Mouse (Mus musculus): ENCODE results near the gene Olfr1274-ps. TPM values are rescaled to one million over a fixed set of nuclear protein-coding genes. Genes with fewer than 3 reads are reported as not detected.
"Not testable (repeated sequence)": the region's sequence is repeated elsewhere in the genome, so short reads cannot be mapped to it uniquely, and the experiment has no call there.

Olfr1274-ps gene
- polyA plus RNA-seq, 1 experiment from 2014 or later = not detected

- H3K27ac ChIP-seq (replicated peaks); H3K4me3 ChIP-seq; H3K9me3 ChIP-seq; ATAC-seq (ENCODE audit: extremely low read depth, insufficient number of reproducible peaks, low FRiP score, low TSS enrichment); H3K4me2 ChIP-seq; H3K27me3 ChIP-seq (replicated peaks); H3K36me3 ChIP-seq; H3K4me1 ChIP-seq; H3K9ac ChIP-seq: not testable (repeated sequence)
- 44% methylated on average over 4 of the region's 4 CpGs for WGBS
These were observed 43.3 kb downstream of the Olfr1274-ps start for GRCm38 (mm10) chr2:90441811-90442210.

GRCm38 (mm10) chr2:90443811-90444210 lies 45.3 kb downstream of the Olfr1274-ps start:
- Histone ChIP-seq H3K4me3 (no peak overlapping the region), H3K36me3 (no peaks in the 10 kb centered on the region), H3K4me2 (no peak overlapping the region), H3K4me1 (no peaks in the 10 kb centered on the region), H3K9me3 (no peaks in the 10 kb centered on the region), H3K9ac (no peak overlapping the region), H3K27me3 (replicated peaks) (no peaks in the 10 kb centered on the region), H3K27ac (replicated peaks) (no peak overlapping the region)
- ATAC-seq (ENCODE audit: extremely low read depth, insufficient number of reproducible peaks, low FRiP score, low TSS enrichment) = no peak
- WGBS = 74% methylated on average over 5 of the region's 5 CpGs

GRCm38 (mm10) chr2:90448967-90449740 lies 50.7 kb downstream of the Olfr1274-ps start:
- Histone ChIP-seq H3K4me3 (no peak overlapping the region), H3K9me3 (no peaks in the 10 kb centered on the region), H3K27ac (replicated peaks) (no peak overlapping the region), H3K9ac (no peak overlapping the region), H3K4me2 (no peak overlapping the region), H3K27me3 (replicated peaks) (no peaks in the 10 kb centered on the region), H3K4me1 (no peaks in the 10 kb centered on the region), H3K36me3 (peaks cover 7% of the 10 kb centered on the region)
- no peak for ATAC-seq (ENCODE audit: extremely low read depth, insufficient number of reproducible peaks, low FRiP score, low TSS enrichment)
- WGBS = 74% methylated on average over 15 of the region's 15 CpGs

GRCm38 (mm10) chr2:90452380-90452779 lies 53.9 kb downstream of the Olfr1274-ps start:
- no peak overlapping the region for H3K4me3 ChIP-seq
- H3K9ac ChIP-seq = no peak overlapping the region
- no peak for ATAC-seq (ENCODE audit: extremely low read depth, insufficient number of reproducible peaks, low FRiP score, low TSS enrichment)
- H3K27ac ChIP-seq (replicated peaks) = no peak overlapping the region
- 76% methylated on average over 3 of the region's 3 CpGs for WGBS
- no peaks in the 10 kb centered on the region for H3K27me3 ChIP-seq (replicated peaks)
- no peaks in the 10 kb centered on the region for H3K9me3 ChIP-seq
- H3K4me2 ChIP-seq = no peak overlapping the region
- H3K4me1 ChIP-seq = no peaks in the 10 kb centered on the region
- H3K36me3 ChIP-seq = peaks cover 14% of the 10 kb centered on the region

Other genes starting within 250 kb of the Olfr1274-ps start
- gene Olfr1270, start 245.6 kb upstream of the Olfr1274-ps start, polyA plus RNA-seq (2015; fragmentation: Nextera tagmentation; extraction: Ambion mirVana) = not detected in 2 replicates
- gene Olfr1506, start 174.2 kb upstream of the Olfr1274-ps start, polyA plus RNA-seq (2015; fragmentation: Nextera tagmentation; extraction: Ambion mirVana) = not detected in 2 replicates
- gene Olfr142, start 141.1 kb upstream of the Olfr1274-ps start, polyA plus RNA-seq (2015; fragmentation: Nextera tagmentation; extraction: Ambion mirVana) = not detected in 2 replicates
- not detected in 2 replicates for gene Olfr1271, start 127.7 kb upstream of the Olfr1274-ps start, polyA plus RNA-seq (2015; fragmentation: Nextera tagmentation; extraction: Ambion mirVana)
- gene Olfr1272, start 105.8 kb upstream of the Olfr1274-ps start, polyA plus RNA-seq (2015; fragmentation: Nextera tagmentation; extraction: Ambion mirVana) = not detected in 2 replicates
- gene Gm13769, start 76.5 kb upstream of the Olfr1274-ps start, polyA plus RNA-seq (2015; fragmentation: Nextera tagmentation; extraction: Ambion mirVana) = not detected in 2 replicates
- 0.84 and 1.3 TPM in 2 replicates for gene Ptprj, start 182.0 kb downstream of the Olfr1274-ps start, polyA plus RNA-seq (2015; fragmentation: Nextera tagmentation; extraction: Ambion mirVana)

All from heart, embryonic 13.5 days (tissue).